Mouse (Mus musculus): ENCODE measurements around the gene Ccdc188. TPM values are rescaled to one million over a fixed set of nuclear protein-coding genes. Genes with fewer than 3 reads are reported as not detected.

Gene Ccdc188
- polyA plus RNA-seq, 1 experiment, result not detected

DNA sequence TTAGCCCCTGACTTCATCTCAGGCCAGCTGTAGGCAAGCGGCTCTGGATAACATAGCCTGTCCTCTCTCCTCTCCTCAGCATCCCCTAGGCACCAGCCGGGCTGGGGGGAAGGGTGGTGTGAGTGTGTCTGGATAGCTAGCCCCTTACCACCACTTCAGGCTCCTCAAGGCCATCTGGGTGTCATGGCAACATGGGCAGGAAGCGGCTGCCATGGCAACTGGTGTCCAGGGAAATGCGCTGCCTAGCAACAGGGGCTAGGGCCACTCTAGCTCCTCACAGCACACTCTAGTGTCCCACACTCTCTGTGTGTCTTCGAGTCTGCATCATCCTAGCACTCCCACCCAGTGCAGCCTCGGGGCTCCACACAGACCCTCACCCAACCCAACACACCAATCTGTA lies 4.0 kb upstream of the Ccdc188 start:
- H3K4me1 ChIP-seq (ENCODE audit: control insufficient read depth), result peaks cover 5% of the 10 kb centered on the region
- TF ChIP-seq TAL1 (IDR thresholded peaks at IDR 0.05; ENCODE audit: low read length) (no peak), GATA1 (IDR thresholded peaks at IDR 0.05; ENCODE audit: low read length) (no peak)
- H3K4me3 ChIP-seq (replicated peaks), result no peak overlapping the region
- no peaks in the 10 kb centered on the region for H3K9me3 ChIP-seq (ENCODE audit: control insufficient read depth, low read length)
- no peaks in the 10 kb centered on the region for H3K36me3 ChIP-seq (ENCODE audit: control insufficient read depth)
- no peaks in the 10 kb centered on the region; the same call in 1 of the 2 replicates for H3K27me3 ChIP-seq (ENCODE audit: control insufficient read depth)

DNA sequence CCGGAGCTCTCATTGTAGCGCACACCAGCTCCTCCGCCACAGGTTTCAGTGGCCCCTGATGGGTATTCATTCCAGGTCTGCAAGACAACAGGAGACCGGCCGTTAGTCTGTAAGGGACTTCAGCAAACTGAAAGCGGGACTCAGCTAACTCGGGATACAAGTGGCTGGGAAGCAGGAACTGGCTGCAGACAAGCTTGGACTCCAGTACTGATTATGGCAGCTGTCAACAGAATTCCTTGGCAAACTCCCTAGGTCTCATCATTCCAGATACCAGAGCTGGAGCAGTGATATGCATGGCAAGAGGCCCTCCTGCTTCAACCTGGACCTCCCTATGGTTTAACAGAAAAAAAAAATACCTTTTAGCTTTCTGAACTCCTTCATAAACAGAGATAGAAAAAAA lies 2.8 kb upstream of the Ccdc188 start:
- H3K36me3 ChIP-seq (ENCODE audit: control insufficient read depth), result no peaks in the 10 kb centered on the region
- peaks cover 5% of the 10 kb centered on the region for H3K4me1 ChIP-seq (ENCODE audit: control insufficient read depth)
- TF ChIP-seq TAL1 (IDR thresholded peaks at IDR 0.05; ENCODE audit: low read length) (no peak), GATA1 (IDR thresholded peaks at IDR 0.05; ENCODE audit: low read length) (no peak)
- no peaks in the 10 kb centered on the region for H3K9me3 ChIP-seq (ENCODE audit: control insufficient read depth, low read length)
- no peaks in the 10 kb centered on the region; the same call in 1 of the 2 replicates for H3K27me3 ChIP-seq (ENCODE audit: control insufficient read depth)
- no peak overlapping the region for H3K4me3 ChIP-seq (replicated peaks)

DNA sequence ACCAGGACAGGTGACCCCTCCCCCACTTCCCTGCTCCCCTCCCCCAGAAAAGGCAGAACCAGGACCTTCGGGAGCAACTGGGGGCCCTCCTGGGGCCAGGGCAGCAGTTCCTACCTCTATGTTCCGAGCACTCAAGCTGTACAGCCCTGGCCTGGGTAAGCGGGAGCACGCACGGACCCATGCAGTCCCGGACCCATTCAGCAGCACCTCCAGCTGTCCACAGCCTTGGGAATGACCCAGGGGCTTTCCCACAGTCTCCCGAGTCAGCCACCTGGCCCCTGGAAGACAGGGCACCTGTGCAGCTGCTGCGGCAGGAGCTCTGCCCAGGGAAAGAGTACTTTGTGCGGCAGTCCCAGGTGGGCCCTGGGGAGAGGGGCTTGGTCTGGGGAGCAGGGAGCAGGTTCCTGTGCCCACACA lies 909 bp downstream of the Ccdc188 start:
- H3K36me3 ChIP-seq (ENCODE audit: control insufficient read depth), result peaks cover 4% of the 10 kb centered on the region
- no peaks in the 10 kb centered on the region for H3K4me1 ChIP-seq (ENCODE audit: control insufficient read depth)
- no peak overlapping the region for H3K4me3 ChIP-seq (replicated peaks)
- H3K9me3 ChIP-seq (ENCODE audit: control insufficient read depth, low read length), result no peaks in the 10 kb centered on the region
- TF ChIP-seq TAL1 (IDR thresholded peaks at IDR 0.05; ENCODE audit: low read length) (no peak), GATA1 (IDR thresholded peaks at IDR 0.05; ENCODE audit: low read length) (no peak)
- no peaks in the 10 kb centered on the region; the same call in 1 of the 2 replicates for H3K27me3 ChIP-seq (ENCODE audit: control insufficient read depth)

DNA sequence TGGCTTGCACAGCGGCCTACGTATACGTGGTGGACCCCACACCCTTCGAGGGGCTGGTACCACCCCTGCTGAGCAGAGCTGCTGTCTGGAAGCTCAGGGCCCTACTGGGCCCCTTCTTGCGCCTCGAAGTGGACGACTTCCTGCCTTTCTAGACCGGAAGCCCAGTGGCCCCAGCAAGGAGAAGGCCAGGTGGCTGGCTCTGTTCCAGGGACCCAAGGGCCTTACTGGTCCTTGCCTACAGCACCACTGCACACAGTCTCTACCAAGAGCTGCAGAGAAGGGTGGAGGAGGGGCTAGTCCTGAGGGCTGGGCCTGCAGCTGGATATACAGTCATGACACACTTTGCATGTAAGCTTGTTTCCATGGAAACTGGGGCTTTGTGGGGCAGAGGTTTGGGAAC lies 2.3 kb downstream of the Ccdc188 start:
- H3K4me1 ChIP-seq (ENCODE audit: control insufficient read depth), result no peaks in the 10 kb centered on the region
- H3K9me3 ChIP-seq (ENCODE audit: control insufficient read depth, low read length), result no peaks in the 10 kb centered on the region
- H3K4me3 ChIP-seq (replicated peaks), result no peak overlapping the region
- TF ChIP-seq GATA1 (IDR thresholded peaks at IDR 0.05; ENCODE audit: low read length), result no peak
- TF ChIP-seq TAL1 (IDR thresholded peaks at IDR 0.05; ENCODE audit: low read length), result no peak
- no peaks in the 10 kb centered on the region; the same call in 1 of the 2 replicates for H3K27me3 ChIP-seq (ENCODE audit: control insufficient read depth)
- H3K36me3 ChIP-seq (ENCODE audit: control insufficient read depth), result peaks cover 13% of the 10 kb centered on the region

DNA sequence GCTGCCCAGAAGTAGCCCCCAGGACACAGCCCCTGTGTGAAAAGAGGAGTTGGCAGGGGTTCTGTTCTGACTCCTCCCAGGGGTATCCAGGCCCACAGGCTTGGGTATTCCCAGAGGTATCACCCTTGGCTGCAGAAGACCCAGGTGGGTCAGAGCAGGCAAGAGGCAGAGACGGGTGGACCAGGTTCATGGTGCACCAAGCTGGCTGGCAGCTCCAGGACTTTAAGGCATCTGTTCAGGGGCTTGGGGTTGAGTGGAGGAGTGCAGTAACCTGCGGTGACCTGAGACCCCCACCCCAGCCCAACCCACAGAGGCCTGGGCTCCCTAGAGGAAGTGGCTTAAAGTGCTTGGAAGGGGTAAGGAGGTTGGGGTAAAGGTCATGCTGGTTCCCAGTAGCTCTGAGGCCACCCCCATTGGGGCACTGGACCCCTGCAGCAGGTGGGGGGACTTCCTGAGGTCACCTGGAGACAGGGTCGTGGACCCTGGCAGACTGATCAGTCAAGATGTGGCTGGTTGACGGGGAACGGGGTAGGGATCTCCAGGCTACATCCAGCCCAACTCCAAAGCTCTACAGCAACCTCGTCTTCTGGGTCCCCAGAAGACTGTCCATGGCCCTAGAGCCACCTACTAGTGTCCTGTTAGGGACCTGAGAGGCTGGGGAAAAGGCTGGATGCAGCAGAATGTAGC lies 3.3 kb downstream of the Ccdc188 start:
- TF ChIP-seq TAL1 (IDR thresholded peaks at IDR 0.05; ENCODE audit: low read length) (no peak), GATA1 (IDR thresholded peaks at IDR 0.05; ENCODE audit: low read length) (no peak)
- Histone ChIP-seq H3K36me3 (ENCODE audit: control insufficient read depth) (peaks cover 16% of the 10 kb centered on the region), H3K4me3 (replicated peaks) (no peak overlapping the region), H3K9me3 (ENCODE audit: control insufficient read depth, low read length) (no peaks in the 10 kb centered on the region), H3K4me1 (ENCODE audit: control insufficient read depth) (no peaks in the 10 kb centered on the region), H3K27me3 (ENCODE audit: control insufficient read depth) (no peaks in the 10 kb centered on the region)

DNA sequence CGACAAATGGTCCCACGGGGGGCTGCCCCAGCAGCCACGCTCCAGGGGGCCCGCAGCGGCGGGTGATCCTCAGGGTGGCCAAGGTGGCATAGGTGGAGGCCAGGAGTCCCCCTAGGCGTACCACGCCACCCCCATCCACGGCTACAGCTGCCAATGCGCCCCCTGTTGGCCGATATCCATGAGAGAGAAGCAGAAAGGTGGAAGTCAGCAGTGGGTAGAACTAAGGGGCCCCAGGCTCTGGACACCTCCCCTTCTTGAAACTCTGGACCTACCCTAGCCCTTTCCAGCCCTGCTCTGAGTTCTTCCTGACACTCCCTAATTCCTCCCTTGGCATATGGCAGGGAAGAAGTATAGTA lies 3.8 kb downstream of the Ccdc188 start:
- H3K27me3 ChIP-seq (ENCODE audit: control insufficient read depth), result no peaks in the 10 kb centered on the region
- H3K4me1 ChIP-seq (ENCODE audit: control insufficient read depth), result no peaks in the 10 kb centered on the region
- no peak overlapping the region for H3K4me3 ChIP-seq (replicated peaks)
- H3K36me3 ChIP-seq (ENCODE audit: control insufficient read depth), result peaks cover 18% of the 10 kb centered on the region
- no peak for TF ChIP-seq TAL1 (IDR thresholded peaks at IDR 0.05; ENCODE audit: low read length)
- TF ChIP-seq GATA1 (IDR thresholded peaks at IDR 0.05; ENCODE audit: low read length), result no peak
- no peaks in the 10 kb centered on the region for H3K9me3 ChIP-seq (ENCODE audit: control insufficient read depth, low read length)

DNA sequence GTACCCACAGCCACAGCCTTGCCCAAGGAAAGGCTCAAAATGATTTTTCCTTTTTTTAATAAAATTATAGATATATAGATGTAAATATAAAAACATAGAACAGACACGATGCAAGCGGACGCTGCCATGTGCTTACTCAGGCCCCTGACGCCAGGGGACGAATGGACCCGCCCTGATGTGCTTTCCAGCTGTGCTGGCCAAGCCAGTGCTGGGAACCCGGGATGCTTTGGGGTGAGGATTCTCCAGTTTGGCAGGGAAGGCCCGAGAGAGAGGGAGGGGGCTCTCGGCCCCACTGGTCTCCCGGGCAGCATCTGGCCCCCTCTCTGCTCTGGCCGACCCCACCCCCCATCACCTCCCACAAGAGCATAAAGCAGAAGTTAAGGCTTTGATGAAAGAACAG lies 4.5 kb downstream of the Ccdc188 start:
- H3K4me3 ChIP-seq (replicated peaks), result no peak overlapping the region
- no peaks in the 10 kb centered on the region for H3K4me1 ChIP-seq (ENCODE audit: control insufficient read depth)
- H3K36me3 ChIP-seq (ENCODE audit: control insufficient read depth), result peaks cover 19% of the 10 kb centered on the region
- no peaks in the 10 kb centered on the region for H3K27me3 ChIP-seq (ENCODE audit: control insufficient read depth)
- TF ChIP-seq GATA1 (IDR thresholded peaks at IDR 0.05; ENCODE audit: low read length) (no peak), TAL1 (IDR thresholded peaks at IDR 0.05; ENCODE audit: low read length) (no peak)
- H3K9me3 ChIP-seq (ENCODE audit: control insufficient read depth, low read length), result no peaks in the 10 kb centered on the region

DNA sequence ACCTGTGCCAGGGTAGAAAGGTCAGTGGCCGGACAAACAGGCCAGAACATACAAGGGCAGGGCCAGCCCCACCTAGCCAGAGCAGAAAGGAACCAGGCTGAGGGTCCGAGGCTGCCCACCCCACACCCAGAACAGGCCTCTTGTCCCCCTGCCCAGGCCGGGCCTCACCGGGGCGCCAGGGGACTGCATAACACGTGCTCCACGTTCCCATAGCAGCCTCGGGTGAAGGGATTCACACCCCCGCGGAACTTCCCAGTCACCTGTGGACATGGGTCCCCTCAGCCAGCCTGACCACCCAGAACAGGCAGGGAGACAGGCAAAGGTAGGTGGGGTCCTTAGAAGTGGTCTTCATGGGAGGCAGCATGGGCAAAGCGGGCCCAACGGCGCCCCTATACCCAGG lies 9.5 kb downstream of the Ccdc188 start:
- H3K36me3 ChIP-seq (ENCODE audit: control insufficient read depth), result peaks cover 24% of the 10 kb centered on the region
- TF ChIP-seq TAL1 (IDR thresholded peaks at IDR 0.05; ENCODE audit: low read length), result no peak
- TF ChIP-seq GATA1 (IDR thresholded peaks at IDR 0.05; ENCODE audit: low read length), result no peak
- peaks cover 2% of the 10 kb centered on the region for H3K4me1 ChIP-seq (ENCODE audit: control insufficient read depth)
- H3K9me3 ChIP-seq (ENCODE audit: control insufficient read depth, low read length), result no peaks in the 10 kb centered on the region
- H3K4me3 ChIP-seq (replicated peaks), result no peak overlapping the region
- no peaks in the 10 kb centered on the region for H3K27me3 ChIP-seq (ENCODE audit: control insufficient read depth)

DNA sequence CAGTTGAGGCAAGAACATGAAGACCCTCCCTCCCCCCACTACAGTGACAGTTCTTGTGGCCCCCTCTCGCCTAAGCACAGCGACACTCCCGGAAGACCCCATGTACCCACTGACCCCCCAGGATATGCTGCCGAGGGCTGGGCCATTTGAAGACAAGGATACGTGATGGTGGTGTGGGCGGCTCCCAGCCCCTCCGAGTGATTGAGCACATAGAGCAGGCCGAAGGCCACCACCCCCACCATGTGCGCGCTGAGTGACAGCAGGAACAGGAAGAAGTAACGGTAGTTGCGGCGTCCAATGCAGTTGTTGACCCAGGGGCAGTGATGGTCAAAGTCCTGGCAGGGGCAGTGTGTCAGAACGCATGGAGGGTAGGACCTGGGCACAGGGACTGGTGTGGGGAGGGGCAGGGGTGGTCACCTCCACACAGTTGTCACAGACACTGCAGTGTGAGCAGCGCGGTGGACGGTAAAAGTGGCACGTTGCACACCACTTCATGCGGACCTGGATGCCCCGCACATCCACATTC lies 10.3 kb downstream of the Ccdc188 start:
- H3K9me3 ChIP-seq (ENCODE audit: control insufficient read depth, low read length), result no peaks in the 10 kb centered on the region
- peaks cover 2% of the 10 kb centered on the region for H3K4me1 ChIP-seq (ENCODE audit: control insufficient read depth)
- H3K27me3 ChIP-seq (ENCODE audit: control insufficient read depth), result peaks cover under 1% of the 10 kb centered on the region; the same call in 1 of the 2 replicates
- no peak overlapping the region for H3K4me3 ChIP-seq (replicated peaks)
- H3K36me3 ChIP-seq (ENCODE audit: control insufficient read depth), result peaks cover 20% of the 10 kb centered on the region; the same call in 1 of the 2 replicates
- TF ChIP-seq GATA1 (IDR thresholded peaks at IDR 0.05; ENCODE audit: low read length) (no peak), TAL1 (IDR thresholded peaks at IDR 0.05; ENCODE audit: low read length) (0 out of 3 replicates have a peak, but pooled peaks have one; percentile 2)

Measured in erythroblast, embryonic 14.5 days (primary cell).